Mouse (Mus musculus) kidney, postnatal 0 days (tissue): ENCODE results near the gene Mettl14. TPM values are rescaled to one million over a fixed set of nuclear protein-coding genes. Genes with fewer than 3 reads are reported as not detected.

Source experiments
- ATAC-seq: fragments of 200-750 bp; cut with Nextera tagmentation; replicated peaks from 2 replicates; pipeline ENCODE4 v1.8.0; 2017; ENCODE audit warnings: low read depth, moderate number of reproducible peaks, moderate TSS enrichment, moderate library complexity; ENCODE audit not compliant: low FRiP score
- DNase-seq: peaks from one replicate; pipeline ENCODE4 v3.0.0-alpha.2; 2016; ENCODE audit warnings: low spot score
- H3K27ac ChIP-seq: fragments of 300-500 bp; sonication (generic); 2 replicates; pipeline ENCODE4 v1.5.1; 2014; ENCODE audit warnings: mild to moderate bottlenecking
- H3K27me3 ChIP-seq: fragments of 300-500 bp; sonication (generic); 2 replicates; pipeline ENCODE4 v1.6.1; 2014; ENCODE audit warnings: low read length, mixed read lengths; ENCODE audit not compliant: insufficient read depth
- H3K36me3 ChIP-seq: fragments of 300-500 bp; sonication (generic); 2 replicates; pipeline ENCODE4 v1.6.1; 2014; ENCODE audit warnings: low read length, mixed read lengths; ENCODE audit not compliant: insufficient read depth
- H3K4me1 ChIP-seq: fragments of 300-500 bp; sonication (generic); replicated peaks from 2 replicates; pipeline ENCODE4 v1.6.1; 2014; ENCODE audit warnings: antibody characterized with exemption, low read length, mixed read lengths; ENCODE audit not compliant: insufficient read depth
- H3K4me2 ChIP-seq: fragments of 300-500 bp; sonication (generic); 2 replicates; pipeline ENCODE4 v1.6.1; 2014; ENCODE audit warnings: mild to moderate bottlenecking, low read length, moderate library complexity, mixed read lengths
- H3K4me3 ChIP-seq: fragments of 300-500 bp; sonication (generic); replicated peaks from 2 replicates; pipeline ENCODE4 v1.5.1; 2014; ENCODE audit warnings: low read depth, low read length
- H3K9ac ChIP-seq: fragments of 300-500 bp; sonication (generic); 2 replicates; pipeline ENCODE4 v1.6.1; 2014; ENCODE audit warnings: low read depth, low read length
- H3K9me3 ChIP-seq: fragments of 300-500 bp; sonication (generic); replicated peaks from 2 replicates; pipeline ENCODE4 v1.6.1; 2016; ENCODE audit warnings: low read length, inconsistent platforms, mixed read lengths
- CTCF ChIP-seq: IDR thresholded peaks from 2 replicates; pipeline ENCODE4 v1.5.1; 2016; ENCODE audit warnings: antibody characterized with exemption, low read depth, mild to moderate bottlenecking, moderate library complexity
- WGBS: fragments of 180-500 bp; shearing (Covaris S2); extraction: QIAGEN DNeasy Blood & Tissue Kit; methylation state at CpG from one replicate; pipeline ENCODE4 v1.1.7; 2014; 5-methylcytosine and 5-hydroxymethylcytosine counted together
- polyA plus RNA-seq: library from polyadenylated mRNA; unstranded; fragments of >200 nt; fragmentation: Nextera tagmentation; extraction: Ambion mirVana; gene quantifications from 2 replicates; pipeline ENCODE4 v1.2.1, GENCODE M21; 2015

The Mettl14 gene
- polyA plus RNA-seq, 1 experiment from 2014 or later, result 21.5 TPM

GRCm38 (mm10) chr3:123329251-123329650, 56.7 kb downstream of the Mettl14 start:
- H3K4me2 ChIP-seq, result no peak overlapping the region
- no peak overlapping the region; the same call in 1 of the 2 replicates for H3K27ac ChIP-seq
- no peak overlapping the region for H3K9ac ChIP-seq
- no peak for ATAC-seq
- 0 out of 2 replicates have a peak, but pooled peaks cover 2% of the 10 kb centered on the region for H3K36me3 ChIP-seq
- H3K4me3 ChIP-seq, result no peak overlapping the region
- H3K9me3 ChIP-seq, result no peaks in the 10 kb centered on the region
- WGBS, result 50% methylated on average over 6 of the region's 6 CpGs
- peak; percentile 83 for DNase-seq
- TF ChIP-seq CTCF, result no peak
- 0 out of 2 replicates have a peak, but pooled peaks cover 3% of the 10 kb centered on the region for H3K4me1 ChIP-seq
- no peaks in the 10 kb centered on the region for H3K27me3 ChIP-seq

- H3K27me3 ChIP-seq, result no peaks in the 10 kb centered on the region
- WGBS, result 73% methylated on average over 4 of the region's 4 CpGs
- H3K4me2 ChIP-seq, result no peak overlapping the region
- H3K36me3 ChIP-seq, result peaks cover 5% of the 10 kb centered on the region; the same call in 1 of the 2 replicates
- TF ChIP-seq CTCF, result no peak
- DNase-seq (no peak), ATAC-seq (no peak)
- no peaks in the 10 kb centered on the region for H3K9me3 ChIP-seq
- H3K4me3 ChIP-seq, result no peak overlapping the region
- H3K4me1 ChIP-seq, result no peaks in the 10 kb centered on the region
- no peak overlapping the region for H3K9ac ChIP-seq
- H3K27ac ChIP-seq, result 0 out of 2 replicates have a peak overlapping the region, but pooled peaks have one; percentile 75
Observed at GRCm38 (mm10) chr3:123324326-123324725, 61.6 kb downstream of the Mettl14 start.

- H3K4me2 ChIP-seq, result no peak overlapping the region
- no peak for ATAC-seq
- WGBS, result 34% methylated on average over 1 of the region's 1 CpGs
Observed at GRCm38 (mm10) chr3:123322147-123322546, 63.8 kb downstream of the Mettl14 start.

GRCm38 (mm10) chr3:123321612-123322011, 64.3 kb downstream of the Mettl14 start:
- DNase-seq, result no peak
- Histone ChIP-seq H3K9ac (no peak overlapping the region), H3K9me3 (no peaks in the 10 kb centered on the region), H3K36me3 (peaks cover 3% of the 10 kb centered on the region; the same call in 1 of the 2 replicates), H3K4me3 (no peak overlapping the region), H3K4me1 (no peaks in the 10 kb centered on the region), H3K4me2 (no peak overlapping the region), H3K27ac (no peak overlapping the region), H3K27me3 (no peaks in the 10 kb centered on the region)
- WGBS, result 81% methylated on average over 6 of the region's 6 CpGs
- no peak for TF ChIP-seq CTCF
- ATAC-seq, result no peak

More at GRCm38 (mm10) chr3:123322147-123322546, 63.8 kb downstream of the Mettl14 start:
- DNase-seq, result peak; percentile 77
- Histone ChIP-seq H3K4me3 (no peak overlapping the region), H3K4me1 (no peaks in the 10 kb centered on the region), H3K27ac (no peak overlapping the region), H3K9ac (no peak overlapping the region), H3K36me3 (peaks cover 3% of the 10 kb centered on the region; the same call in 1 of the 2 replicates), H3K27me3 (no peaks in the 10 kb centered on the region), H3K9me3 (no peaks in the 10 kb centered on the region)
- peak; percentile 78 for TF ChIP-seq CTCF

- H3K36me3 ChIP-seq, result peaks cover 3% of the 10 kb centered on the region; the same call in 1 of the 2 replicates
- H3K9me3 ChIP-seq, result no peaks in the 10 kb centered on the region
- no peak overlapping the region for H3K27ac ChIP-seq
- ATAC-seq (no peak), DNase-seq (no peak)
- 81% methylated on average over 9 of the region's 9 CpGs for WGBS
- no peak overlapping the region for H3K4me3 ChIP-seq
- H3K9ac ChIP-seq, result no peak overlapping the region
- no peaks in the 10 kb centered on the region for H3K27me3 ChIP-seq
- no peak for TF ChIP-seq CTCF
- no peaks in the 10 kb centered on the region for H3K4me1 ChIP-seq
- no peak overlapping the region for H3K4me2 ChIP-seq
Observed at GRCm38 (mm10) chr3:123320341-123320740, 65.6 kb downstream of the Mettl14 start.

Other genes starting within 250 kb of the Mettl14 start
- gene Synpo2, start 150.0 kb downstream of the Mettl14 start, polyA plus RNA-seq, result 5.1 and 5.2 TPM in 2 replicates
- gene Sec24d, start 118.7 kb downstream of the Mettl14 start, polyA plus RNA-seq, result 51.4 and 61.1 TPM in 2 replicates
- 6.3 and 7.0 TPM in 2 replicates for gene Prss12, start 60.8 kb upstream of the Mettl14 start, polyA plus RNA-seq